Mouse (Mus musculus) MEL (cell line): ENCODE measurements around the gene Vsir.

Experiments used
- CTCF ChIP-seq, 3 experiments: IDR thresholded peaks in 2 of 3; conservative IDR thresholded peaks in 1 of 3; 2 replicates each; pipeline ENCODE4 v1.5.1; 2011 to 2012; ENCODE audit warnings: low read length in 3 of 3, low read depth in 2 of 3, mild to moderate bottlenecking in 2 of 3, improper control_type of control experiment in 1 of 3, inconsistent platforms in 1 of 3, mixed read lengths in 1 of 3, moderate library complexity in 1 of 3; ENCODE audit not compliant: control insufficient read depth in 1 of 3, insufficient read depth in 1 of 3, poor library complexity in 1 of 3, severe bottlenecking in 1 of 3
- POLR2A ChIP-seq, 2 experiments: IDR thresholded peaks; 2 replicates each; pipeline ENCODE4 v1.6.1; 2011 to 2012; ENCODE audit warnings: low read length in 2 of 2, mild to moderate bottlenecking in 2 of 2, control low read depth in 1 of 2, improper control_type of control experiment in 1 of 2, low read depth in 1 of 2, moderate library complexity in 1 of 2; ENCODE audit not compliant: control insufficient read depth in 1 of 2, insufficient read depth in 1 of 2, poor library complexity in 1 of 2
- POLR2AphosphoS2 ChIP-seq: IDR thresholded peaks from 2 replicates; pipeline ENCODE4 v1.6.1; 2011; ENCODE audit warnings: low read length, improper control_type of control experiment
- TBP ChIP-seq: IDR thresholded peaks from 2 replicates; pipeline ENCODE4 v1.8.0; 2011; ENCODE audit warnings: low read depth, low read length, improper control_type of control experiment
- USF1 ChIP-seq: IDR thresholded peaks from 2 replicates; pipeline ENCODE4 v1.6.1; 2014; ENCODE audit warnings: low read depth, mild to moderate bottlenecking, inconsistent platforms, low read length, improper control_type of control experiment, moderate library complexity
- ZMIZ1 ChIP-seq: IDR thresholded peaks from 2 replicates; pipeline ENCODE4 v1.6.1; 2012; ENCODE audit warnings: low read depth, mild to moderate bottlenecking, inconsistent platforms, low read length, improper control_type of control experiment, moderate library complexity
- ZNF384 ChIP-seq: IDR thresholded peaks from 2 replicates; pipeline ENCODE4 v1.6.1; 2012; ENCODE audit warnings: low read depth, mild to moderate bottlenecking, inconsistent platforms, low read length, improper control_type of control experiment

DNA sequence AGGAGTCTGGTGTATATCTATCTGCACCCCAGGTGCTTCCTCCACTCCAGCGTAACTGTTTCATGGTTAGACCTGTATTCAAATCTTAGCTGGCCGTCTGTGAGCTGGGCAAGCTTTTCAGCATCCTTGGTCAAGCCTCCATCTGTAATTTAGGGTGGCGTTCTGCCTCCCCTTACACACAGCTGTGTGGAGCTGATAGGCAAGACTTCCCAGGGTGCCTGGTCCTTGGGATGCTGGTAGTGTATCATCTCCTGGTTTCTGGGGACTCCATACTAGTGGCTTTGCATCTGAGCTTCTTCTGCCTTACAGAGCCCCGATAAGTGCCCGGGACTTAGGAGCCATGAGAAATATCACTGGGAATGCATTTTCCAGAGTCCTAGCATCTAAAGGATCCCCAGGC is 3.0 kb downstream of the Vsir start:
- TF ChIP-seq TBP (no peak), POLR2AphosphoS2 (no peak), POLR2A (IDR thresholded peaks at IDR 0.05; ENCODE audit: control insufficient read depth in 1 of 2, insufficient read depth in 1 of 2, low read depth in 1 of 2, low read length in 2 of 2, poor library complexity in 1 of 2) (no peak), ZMIZ1 (no peak), CTCF (IDR thresholded peaks at IDR 0.05 in 2 of 3, conservative IDR thresholded peaks at IDR 0.05 in 1 of 3; ENCODE audit: control insufficient read depth in 1 of 3, insufficient read depth in 1 of 3, low read depth in 2 of 3, low read length in 3 of 3, poor library complexity in 1 of 3, severe bottlenecking in 1 of 3) (no peak), USF1 (no peak), ZNF384 (no peak)
